Mouse (Mus musculus) lung, embryonic 15.5 days (tissue): ENCODE measurements around the gene Nans. TPM values are rescaled to one million over a fixed set of nuclear protein-coding genes. Genes with fewer than 3 reads are reported as not detected.

ENCODE experiments used
- ATAC-seq: fragments of 200-750 bp; cut with Nextera tagmentation; 2 replicates; pipeline ENCODE4 v1.8.0; 2017; ENCODE audit warnings: moderate number of reproducible peaks, borderline replicate concordance; ENCODE audit not compliant: low FRiP score, low TSS enrichment; ENCODE audit errors: extremely low read depth
- H3K27ac ChIP-seq: fragments of 300-500 bp; sonication (generic); 2 replicates; pipeline ENCODE4 v1.5.1; 2015; ENCODE audit warnings: moderate library complexity, mild to moderate bottlenecking, inconsistent platforms
- H3K27me3 ChIP-seq: fragments of 300-500 bp; sonication (generic); 2 replicates; pipeline ENCODE4 v1.6.1; 2015; ENCODE audit warnings: inconsistent platforms
- H3K36me3 ChIP-seq: fragments of 300-500 bp; sonication (generic); 2 replicates; pipeline ENCODE4 v1.6.1; 2015; ENCODE audit warnings: inconsistent platforms
- H3K4me1 ChIP-seq: fragments of 300-500 bp; sonication (generic); 2 replicates; pipeline ENCODE4 v1.6.1; 2015; ENCODE audit warnings: inconsistent platforms
- H3K4me2 ChIP-seq: fragments of 300-500 bp; sonication (generic); 2 replicates; pipeline ENCODE4 v1.6.1; 2015; ENCODE audit warnings: inconsistent platforms, mild to moderate bottlenecking, moderate library complexity
- H3K4me3 ChIP-seq: fragments of 300-500 bp; sonication (generic); 2 replicates; pipeline ENCODE4 v1.5.1; 2015; ENCODE audit warnings: mild to moderate bottlenecking, inconsistent platforms
- H3K9ac ChIP-seq: fragments of 300-500 bp; sonication (generic); 2 replicates; pipeline ENCODE4 v1.6.1; 2015; ENCODE audit warnings: inconsistent platforms
- H3K9me3 ChIP-seq: fragments of 300-500 bp; sonication (generic); 2 replicates; pipeline ENCODE4 v1.6.1; 2016; ENCODE audit warnings: inconsistent platforms
- whole genome bisulfite sequencing: fragments of 180-500 bp; shearing (Covaris S2); methylation state at CpG from one replicate; pipeline ENCODE4 v1.1.7; 2015; 5-methylcytosine and 5-hydroxymethylcytosine counted together
- polyA plus RNA-seq: library from polyadenylated mRNA; unstranded; fragments of >200 nt; fragmentation: Nextera tagmentation; extraction: Ambion mirVana; gene quantifications from 2 replicates; pipeline ENCODE4 v1.2.1, GENCODE M21; 2015

Nans gene
- polyA plus RNA-seq, 1 experiment from 2014 or later: 90.6 TPM

- 94% methylated on average over 6 of the region's 6 CpGs for WGBS
- H3K9ac ChIP-seq: no peak overlapping the region
Measured at GRCm38 (mm10) chr4:46493071-46493470, 4.0 kb downstream of the Nans start.

DNA sequence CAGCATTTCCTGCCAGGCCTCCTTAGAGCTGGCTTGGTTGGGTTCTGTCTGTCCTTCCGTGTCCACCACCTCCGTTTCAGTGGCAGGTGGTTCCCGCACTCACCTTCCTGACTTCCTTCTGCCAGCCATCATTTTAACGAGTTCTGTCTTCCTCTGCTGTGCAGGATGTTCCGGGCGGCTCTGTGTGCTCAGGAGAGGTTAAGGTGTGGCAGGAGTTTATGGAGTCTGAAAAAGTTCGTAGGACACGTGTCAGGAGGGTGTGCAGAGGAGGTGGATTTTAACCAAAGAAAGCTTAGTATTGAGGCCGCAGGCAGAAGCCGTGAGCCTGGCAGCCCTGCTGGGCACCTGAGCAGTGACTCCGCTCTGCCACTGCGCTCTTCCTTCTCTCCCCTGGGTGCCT is 6.5 kb downstream of the Nans start:
- no peaks in the 10 kb centered on the region for H3K9me3 ChIP-seq
- no peak overlapping the region for H3K4me2 ChIP-seq
- no peaks in the 10 kb centered on the region for H3K27me3 ChIP-seq
- H3K9ac ChIP-seq: no peak overlapping the region
- 90% methylated on average over 12 of the region's 12 CpGs for WGBS
- ATAC-seq: no peak
- peaks cover 56% of the 10 kb centered on the region for H3K36me3 ChIP-seq
- H3K4me1 ChIP-seq: peaks cover under 1% of the 10 kb centered on the region; the same call in 1 of the 2 replicates
- no peak overlapping the region for H3K27ac ChIP-seq
- no peak overlapping the region for H3K4me3 ChIP-seq

More at GRCm38 (mm10) chr4:46493071-46493470, 4.0 kb downstream of the Nans start:
- H3K9me3 ChIP-seq: no peaks in the 10 kb centered on the region
- H3K4me2 ChIP-seq: no peak overlapping the region
- H3K36me3 ChIP-seq: peaks cover 42% of the 10 kb centered on the region
- H3K27ac ChIP-seq: no peak overlapping the region
- no peak for ATAC-seq
- H3K27me3 ChIP-seq: no peaks in the 10 kb centered on the region
- no peak overlapping the region for H3K4me3 ChIP-seq
- peaks cover 13% of the 10 kb centered on the region; the same call in 1 of the 2 replicates for H3K4me1 ChIP-seq

DNA sequence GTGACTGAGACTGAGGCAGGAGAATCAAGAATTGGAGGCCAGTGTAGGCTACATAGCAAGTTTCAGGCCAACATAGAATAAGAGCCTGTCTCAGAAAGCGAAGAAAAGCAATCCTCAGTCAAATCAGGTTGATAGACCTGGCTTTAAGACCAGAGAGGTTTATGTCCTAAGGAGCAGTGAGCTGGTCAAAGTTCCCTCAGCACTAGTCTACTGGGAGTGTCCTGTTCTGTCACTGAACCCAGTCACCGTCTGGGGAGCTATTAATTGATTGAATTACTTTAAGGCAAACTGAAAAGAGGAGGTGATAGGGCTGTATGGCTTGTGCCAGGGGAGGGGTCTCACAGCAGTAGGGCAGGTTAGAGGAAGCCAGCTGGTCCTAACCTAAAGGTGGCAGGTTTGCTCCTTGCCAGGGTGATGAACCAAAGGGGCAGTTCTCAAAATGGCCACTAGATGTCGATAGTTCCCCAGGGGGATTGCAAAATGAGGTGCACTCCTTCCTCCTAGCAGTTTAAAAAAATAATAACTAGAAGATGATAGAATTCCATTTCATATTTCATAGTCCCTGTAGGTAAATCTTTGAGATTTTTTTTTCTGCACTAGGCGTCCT is 8.3 kb downstream of the Nans start:
- H3K36me3 ChIP-seq: peaks cover 66% of the 10 kb centered on the region

DNA sequence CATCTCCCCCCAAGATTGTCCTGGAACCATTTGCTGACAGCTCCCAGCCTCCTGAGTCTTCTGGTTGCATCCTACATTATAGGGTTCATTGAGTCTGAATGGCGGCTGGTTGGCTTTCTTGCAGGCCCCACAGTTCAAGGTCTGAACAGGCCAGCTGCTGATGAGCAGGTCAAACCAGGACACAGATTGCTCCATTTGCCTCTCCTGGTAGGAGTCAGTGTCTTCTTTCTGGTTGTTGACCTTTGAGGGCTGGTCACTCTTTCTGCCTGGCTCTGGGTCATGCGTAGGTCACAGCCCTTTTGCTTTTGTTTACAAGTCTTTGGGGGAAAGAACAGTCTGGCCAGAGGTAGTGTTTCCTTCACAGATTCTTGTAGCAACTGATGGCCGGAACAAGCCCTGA is 9.5 kb downstream of the Nans start:
- H3K36me3 ChIP-seq: peaks cover 62% of the 10 kb centered on the region

More for the DNA sequence above, 8.3 kb downstream of the Nans start:
- H3K4me3 ChIP-seq: no peak overlapping the region
- no peak overlapping the region for H3K4me2 ChIP-seq
- 37% methylated on average over 4 of the region's 4 CpGs for WGBS
- no peaks in the 10 kb centered on the region for H3K4me1 ChIP-seq
- no peak overlapping the region for H3K27ac ChIP-seq
- H3K27me3 ChIP-seq: no peaks in the 10 kb centered on the region
- no peak for ATAC-seq
- H3K9ac ChIP-seq: no peak overlapping the region
- H3K9me3 ChIP-seq: no peaks in the 10 kb centered on the region

DNA sequence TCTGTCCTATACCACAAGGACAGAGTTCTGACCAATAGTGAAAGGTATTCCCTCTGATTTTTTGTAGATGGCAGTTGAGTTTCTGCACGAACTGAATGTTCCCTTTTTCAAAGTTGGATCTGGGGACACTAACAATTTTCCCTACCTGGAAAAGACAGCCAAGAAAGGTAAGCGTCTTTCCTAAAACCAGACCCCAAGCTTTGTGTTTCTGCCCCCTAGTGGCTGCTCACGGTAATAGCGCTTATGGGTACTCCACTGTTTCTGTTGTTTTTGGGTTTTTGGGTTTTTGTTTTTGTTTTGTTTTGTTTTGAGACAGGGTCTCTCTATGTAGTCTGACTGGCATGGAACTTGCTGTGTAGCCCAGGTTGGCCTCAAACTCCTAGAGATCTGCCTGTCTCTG is 9.9 kb downstream of the Nans start:
- no peak overlapping the region for H3K4me3 ChIP-seq
- H3K4me2 ChIP-seq: no peak overlapping the region
- H3K9ac ChIP-seq: no peak overlapping the region
- ATAC-seq: no peak
- H3K27me3 ChIP-seq: no peaks in the 10 kb centered on the region
- peaks cover 60% of the 10 kb centered on the region for H3K36me3 ChIP-seq
- no peaks in the 10 kb centered on the region for H3K9me3 ChIP-seq
- no peaks in the 10 kb centered on the region for H3K4me1 ChIP-seq
- no peak overlapping the region for H3K27ac ChIP-seq
- 10% methylated on average over 4 of the region's 4 CpGs for WGBS

More for the DNA sequence above, 9.5 kb downstream of the Nans start:
- H3K9me3 ChIP-seq: no peaks in the 10 kb centered on the region
- 67% methylated on average over 3 of the region's 3 CpGs for WGBS
- H3K27ac ChIP-seq: no peak overlapping the region
- no peak for ATAC-seq
- no peak overlapping the region for H3K9ac ChIP-seq
- no peak overlapping the region for H3K4me3 ChIP-seq
- no peaks in the 10 kb centered on the region for H3K27me3 ChIP-seq
- no peak overlapping the region for H3K4me2 ChIP-seq
- H3K4me1 ChIP-seq: no peaks in the 10 kb centered on the region

DNA sequence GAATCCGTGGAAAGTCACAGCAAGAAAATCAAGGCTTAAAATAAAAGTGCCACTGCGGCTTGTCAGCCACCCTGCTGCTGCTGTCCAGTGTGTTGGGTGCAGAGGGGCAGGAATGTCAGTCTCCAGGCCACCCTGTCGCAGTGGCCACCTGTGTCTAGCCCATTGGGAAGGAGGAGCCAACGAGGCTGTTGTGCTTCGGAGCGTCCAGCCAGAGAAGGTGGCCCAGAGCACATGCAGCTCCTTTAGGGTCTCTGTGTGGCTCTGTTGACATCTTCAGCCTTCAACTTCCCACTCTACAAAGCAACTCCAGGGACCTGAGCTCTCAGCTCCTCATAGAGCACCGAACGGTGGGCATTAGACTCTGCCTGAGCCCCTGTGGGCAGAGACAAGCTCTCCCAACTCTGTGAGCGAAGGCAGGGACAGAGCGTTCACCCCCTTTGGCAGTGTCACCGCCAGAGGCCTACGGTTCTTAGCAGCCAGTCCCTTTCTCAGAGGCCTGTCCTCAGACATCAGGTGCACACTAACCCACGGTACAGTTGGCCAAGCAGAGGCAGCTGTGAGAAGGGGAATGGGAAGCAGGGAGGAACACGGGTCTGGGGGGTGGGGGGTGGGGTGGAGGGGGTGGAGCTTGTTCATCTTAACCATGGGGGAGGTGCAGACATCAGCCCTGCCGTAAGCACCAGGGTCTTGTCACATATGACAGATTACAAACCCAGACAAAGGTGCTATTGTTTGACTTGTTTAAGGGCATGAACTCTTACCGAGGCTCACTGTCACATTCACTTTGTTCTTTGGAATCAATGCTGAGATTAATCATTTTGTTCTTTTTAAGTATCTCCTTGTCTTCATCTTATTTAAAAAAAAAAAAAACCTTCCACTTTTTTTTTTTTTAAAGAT is 13.8 kb downstream of the Nans start:
- Histone ChIP-seq H3K4me3 (no peak overlapping the region), H3K27me3 (peaks cover 13% of the 10 kb centered on the region), H3K27ac (no peak overlapping the region), H3K4me2 (no peak overlapping the region), H3K9me3 (no peaks in the 10 kb centered on the region), H3K36me3 (peaks cover 42% of the 10 kb centered on the region), H3K4me1 (peaks cover 6% of the 10 kb centered on the region), H3K9ac (no peak overlapping the region)
- WGBS: 65% methylated on average over 16 of the region's 16 CpGs
- no peak for ATAC-seq

DNA sequence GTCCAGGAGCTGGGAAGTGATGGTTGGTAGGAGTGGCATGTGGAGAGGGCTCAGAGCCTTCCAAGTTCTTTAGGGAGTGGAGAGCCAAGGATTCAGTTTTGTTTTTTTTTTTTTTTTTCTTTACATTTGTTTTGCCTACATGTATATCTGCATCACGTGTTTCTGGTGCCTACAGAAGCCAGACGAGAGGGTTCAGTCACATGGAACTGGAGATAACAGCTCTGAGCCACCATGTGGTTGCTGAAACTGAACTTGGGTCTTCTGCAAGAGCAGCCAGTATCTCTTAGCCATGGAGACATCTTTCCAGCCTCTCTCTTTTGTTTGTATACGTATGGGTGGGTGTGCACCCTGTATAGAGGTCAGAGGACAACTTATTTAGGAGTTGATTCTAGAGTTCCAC is 14.8 kb downstream of the Nans start:
- H3K27ac ChIP-seq: no peak overlapping the region
- 74% methylated on average over 3 of the region's 3 CpGs for WGBS
- peaks cover 42% of the 10 kb centered on the region for H3K36me3 ChIP-seq

GRCm38 (mm10) chr4:46505361-46506057 is 16.5 kb downstream of the Nans start:
- Histone ChIP-seq H3K36me3 (peaks cover 29% of the 10 kb centered on the region), H3K4me1 (peaks cover 6% of the 10 kb centered on the region), H3K4me3 (no peak overlapping the region), H3K27ac (no peak overlapping the region), H3K9ac (no peak overlapping the region), H3K9me3 (no peaks in the 10 kb centered on the region), H3K27me3 (peaks cover 13% of the 10 kb centered on the region), H3K4me2 (no peak overlapping the region)
- WGBS: 63% methylated on average over 8 of the region's 8 CpGs
- ATAC-seq: no peak

More for the DNA sequence above, 14.8 kb downstream of the Nans start:
- no peak overlapping the region for H3K9ac ChIP-seq
- ATAC-seq: no peak
- peaks cover 13% of the 10 kb centered on the region for H3K27me3 ChIP-seq
- no peak overlapping the region for H3K4me2 ChIP-seq
- peaks cover 6% of the 10 kb centered on the region for H3K4me1 ChIP-seq
- no peaks in the 10 kb centered on the region for H3K9me3 ChIP-seq
- no peak overlapping the region for H3K4me3 ChIP-seq

DNA sequence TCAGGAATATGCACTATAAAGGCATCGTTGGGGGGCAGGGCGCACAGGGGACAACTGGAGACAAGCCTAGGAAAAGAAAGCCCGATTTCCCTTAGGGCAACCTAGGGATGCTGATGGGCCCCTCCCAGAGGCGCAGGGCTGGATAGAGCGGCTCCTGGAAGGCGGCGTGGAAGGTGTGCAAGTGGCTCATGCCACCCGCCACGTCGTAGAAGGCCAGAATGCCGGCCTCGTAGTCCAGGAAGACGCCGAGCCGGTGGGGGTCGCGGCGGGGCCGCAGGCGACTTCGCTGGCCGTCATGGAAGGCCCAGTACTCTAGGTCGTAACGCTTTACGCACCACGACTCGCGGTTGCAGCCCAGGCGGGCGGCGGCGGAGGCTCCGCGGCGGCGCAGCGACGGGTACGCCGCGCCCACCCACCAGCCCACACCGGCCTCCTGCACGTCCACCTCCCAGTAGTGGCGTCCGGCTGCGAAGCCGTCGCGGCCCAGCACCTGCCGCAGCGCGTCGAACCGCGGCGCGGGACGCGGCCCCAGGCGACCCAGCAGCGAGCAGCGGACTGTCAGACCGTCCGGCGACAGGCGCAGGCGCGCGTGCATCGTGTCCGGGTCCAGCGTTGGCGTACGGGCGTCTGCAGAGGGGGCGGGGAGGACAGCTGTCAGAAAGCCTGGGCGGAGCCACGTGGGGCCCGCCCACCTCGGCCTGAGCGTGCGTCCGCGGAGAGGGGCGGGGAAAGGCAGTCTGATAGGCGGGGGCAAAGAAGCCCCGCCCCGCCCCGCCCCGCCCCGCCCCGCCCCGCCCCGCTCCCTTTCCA is 18.0 kb downstream of the Nans start:
- 0 out of 2 replicates have a peak overlapping the region, but pooled peaks have one; percentile 58 for H3K27ac ChIP-seq
- peaks cover 6% of the 10 kb centered on the region for H3K4me1 ChIP-seq
- peaks cover 16% of the 10 kb centered on the region; the same call in 1 of the 2 replicates for H3K36me3 ChIP-seq
- WGBS: under 1% methylated on average over 89 of the region's 94 CpGs
- peak overlapping the region; percentile 41 for H3K9ac ChIP-seq
- H3K9me3 ChIP-seq: no peaks in the 10 kb centered on the region
- H3K4me3 ChIP-seq: peak overlapping the region; percentile 57
- H3K4me2 ChIP-seq: peak overlapping the region; percentile 95
- ATAC-seq: peak; percentile 97
- peaks cover 13% of the 10 kb centered on the region for H3K27me3 ChIP-seq

DNA sequence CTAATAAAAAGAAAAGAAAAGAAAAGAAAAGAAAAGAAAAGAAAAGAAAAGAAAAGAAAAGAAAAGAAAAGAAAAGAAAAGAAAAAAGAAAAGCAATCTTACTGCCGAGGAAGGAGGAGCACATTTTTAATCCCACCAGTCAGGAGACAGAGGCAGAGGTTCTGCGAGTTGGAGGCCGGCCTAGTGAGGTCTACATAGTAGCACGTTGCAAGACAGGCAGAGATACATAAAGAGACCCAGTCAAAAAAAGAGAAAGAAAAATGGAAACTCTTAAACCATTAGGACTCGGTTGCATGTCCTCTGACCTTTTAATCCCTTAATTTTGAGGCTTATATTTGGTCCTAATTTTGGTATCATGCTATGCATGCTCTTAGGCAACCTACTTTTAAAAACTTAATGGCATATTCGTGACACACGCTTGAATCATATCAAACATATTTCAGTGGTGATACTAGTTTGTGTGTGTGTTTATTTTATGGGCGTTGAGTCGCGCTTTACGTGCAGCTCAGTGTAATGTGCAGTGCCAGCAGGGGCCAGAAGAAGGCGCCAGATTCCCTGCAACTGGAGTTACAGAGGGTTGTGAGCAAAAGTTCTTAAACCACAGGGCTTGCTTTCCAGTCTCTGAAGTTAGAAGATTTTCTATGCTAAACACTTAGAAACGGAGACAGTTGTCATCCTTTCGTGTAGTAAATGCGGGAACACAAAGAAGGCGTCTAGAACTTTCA is 18.9 kb downstream of the Nans start:
- peak overlapping the region; percentile 95 for H3K4me2 ChIP-seq
- peak; percentile 48; the same call in 1 of the 2 replicates for ATAC-seq
- no peak overlapping the region for H3K9ac ChIP-seq
- H3K36me3 ChIP-seq: peaks cover 9% of the 10 kb centered on the region; the same call in 1 of the 2 replicates
- 7% methylated on average over 16 of the region's 16 CpGs for WGBS
- peak overlapping the region; percentile 58; the same call in 1 of the 2 replicates for H3K27ac ChIP-seq
- H3K27me3 ChIP-seq: peaks cover 13% of the 10 kb centered on the region
- no peaks in the 10 kb centered on the region for H3K9me3 ChIP-seq
- peaks cover 6% of the 10 kb centered on the region for H3K4me1 ChIP-seq
- peak overlapping the region; percentile 57 for H3K4me3 ChIP-seq
